Mouse (Mus musculus) ES-E14 (cell line): Measurements from ENCODE around the gene Bclaf1. TPM values are rescaled to one million over a fixed set of nuclear protein-coding genes. Genes with fewer than 3 reads are reported as not detected.

Source experiments
- DNase-seq: peaks from one replicate; pipeline ENCODE4 v3.0.0-alpha.2; 2013; ENCODE audit warnings: low read depth, low spot score
- H3K27ac ChIP-seq: 2 replicates; pipeline ENCODE4 v1.5.1; 2012; ENCODE audit warnings: low read depth, mild to moderate bottlenecking, low read length, moderate library complexity, mixed read lengths; ENCODE audit not compliant: poor library complexity, insufficient read depth, severe bottlenecking
- H3K36me3 ChIP-seq: 2 replicates; pipeline ENCODE4 v1.6.1; 2012; ENCODE audit warnings: mild to moderate bottlenecking, low read length, moderate library complexity, mixed read lengths; ENCODE audit not compliant: control insufficient read depth, poor library complexity, insufficient read depth, severe bottlenecking
- H3K4me1 ChIP-seq, 2 experiments: fragments of 150-350 bp in 1 of 2; sonication (generic) in 1 of 2; 2 replicates each; pipeline ENCODE4 v1.6.1; 2012; ENCODE audit warnings: low read length in 2 of 2, mild to moderate bottlenecking in 1 of 2, mixed read lengths in 1 of 2; ENCODE audit not compliant: control insufficient read depth in 2 of 2, insufficient read depth in 2 of 2, poor library complexity in 1 of 2
- H3K4me3 ChIP-seq, 2 experiments: fragments of 150-350 bp in 1 of 2; sonication (generic) in 1 of 2; 2 replicates each; pipeline ENCODE4 v1.5.1; 2012; ENCODE audit warnings: low read length in 2 of 2, low read depth in 1 of 2, mild to moderate bottlenecking in 1 of 2, mixed read lengths in 1 of 2; ENCODE audit not compliant: insufficient read depth in 1 of 2, poor library complexity in 1 of 2, severe bottlenecking in 1 of 2
- H3K9ac ChIP-seq: 2 replicates; pipeline ENCODE4 v1.6.1; 2012; ENCODE audit warnings: low read depth, mild to moderate bottlenecking, low read length, mixed read lengths; ENCODE audit not compliant: poor library complexity, insufficient read depth, severe bottlenecking
- H3K9me3 ChIP-seq: fragments of 150-350 bp; sonication (generic); 2 replicates; pipeline ENCODE4 v1.6.1; 2012; ENCODE audit warnings: low read depth, mild to moderate bottlenecking, low read length; ENCODE audit not compliant: control insufficient read depth, insufficient read depth
- CHD2 ChIP-seq: IDR thresholded peaks from 2 replicates; pipeline ENCODE4 v1.6.1; 2014; ENCODE audit warnings: mild to moderate bottlenecking, low read depth, low read length, inconsistent platforms
- HCFC1 ChIP-seq: IDR thresholded peaks from 2 replicates; pipeline ENCODE4 v1.6.1; 2012; ENCODE audit warnings: low read length, inconsistent platforms, borderline replicate concordance; ENCODE audit not compliant: insufficient read depth
- MAFK ChIP-seq: IDR thresholded peaks from 2 replicates; pipeline ENCODE4 v1.6.1; 2014; ENCODE audit warnings: mild to moderate bottlenecking, low read depth, low read length, inconsistent platforms; ENCODE audit not compliant: insufficient read depth
- ZC3H11A ChIP-seq: IDR thresholded peaks from 2 replicates; pipeline ENCODE4 v1.6.1; 2012; ENCODE audit warnings: low read depth, mild to moderate bottlenecking, inconsistent platforms, low read length, borderline replicate concordance
- ZNF384 ChIP-seq: IDR thresholded peaks from 2 replicates; pipeline ENCODE4 v1.6.1; 2012; ENCODE audit warnings: low read depth, low read length, inconsistent platforms
- in situ Hi-C, 2 experiments: fragments of 600-800 bp; cut with MboI; formaldehyde crosslinking; loops; one replicate each; pipeline ENCODE4 v1.15.1; 2025; ENCODE audit warnings: low sequenced_read_pairs in 2 of 2, inconsistent platforms in 1 of 2; ENCODE audit not compliant: unreplicated experiment in 2 of 2
- total RNA-seq: library from RNA; depleted of rRNA; stranded (reverse); fragments of 300-350 nt; gene quantifications from 2 replicates; pipeline ENCODE4 v1.2.3, GENCODE M21; 2012

Bclaf1 gene
- total RNA-seq, 1 experiment: 174 TPM

DNA sequence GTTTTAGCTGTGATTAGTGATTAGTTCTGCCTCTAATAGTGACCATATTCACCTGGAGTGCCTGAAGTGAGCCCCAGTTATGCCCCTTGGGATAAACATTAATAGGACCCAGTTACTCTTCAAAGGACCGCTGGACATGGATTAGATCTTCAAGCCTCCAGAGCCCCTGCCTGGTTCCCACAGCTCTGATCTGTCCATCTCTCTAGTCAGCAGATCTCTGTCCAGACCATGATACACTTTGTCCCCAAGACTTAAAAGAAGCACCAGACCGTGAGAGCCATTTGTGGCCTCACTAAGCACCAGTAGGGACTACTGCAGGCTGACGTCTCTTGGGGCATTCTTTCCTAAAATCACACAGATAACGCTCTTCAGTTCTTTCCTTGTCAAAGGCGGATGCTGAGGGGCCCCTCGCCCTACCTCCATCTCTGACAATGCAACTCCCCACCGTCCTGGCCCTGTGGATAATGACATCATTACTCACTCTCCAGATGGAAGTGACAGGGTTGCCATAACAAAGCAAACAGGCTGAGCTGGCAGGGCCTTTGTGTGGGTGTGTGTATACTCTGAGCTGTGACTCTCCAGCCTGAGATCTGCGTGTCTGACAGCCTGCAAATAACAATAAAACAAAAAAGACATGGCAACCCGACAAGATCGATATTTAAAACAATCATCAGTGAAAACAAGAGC, 26.8 kb upstream of the Bclaf1 start:
- in situ Hi-C loops: no loop called here
- Histone ChIP-seq H3K4me1 (peaks cover 5 to 14% of the 10 kb centered on the region in 2 experiments; a peak in 3 of 4 replicates), H3K4me3 (no peak overlapping the region), H3K9me3 (no peaks in the 10 kb centered on the region), H3K36me3 (no peaks in the 10 kb centered on the region), H3K9ac (no peak overlapping the region), H3K27ac (no peak overlapping the region)
- no peak for DNase-seq
- TF ChIP-seq HCFC1 (no peak), MAFK (no peak), ZC3H11A (no peak), ZNF384 (no peak), CHD2 (no peak)

DNA sequence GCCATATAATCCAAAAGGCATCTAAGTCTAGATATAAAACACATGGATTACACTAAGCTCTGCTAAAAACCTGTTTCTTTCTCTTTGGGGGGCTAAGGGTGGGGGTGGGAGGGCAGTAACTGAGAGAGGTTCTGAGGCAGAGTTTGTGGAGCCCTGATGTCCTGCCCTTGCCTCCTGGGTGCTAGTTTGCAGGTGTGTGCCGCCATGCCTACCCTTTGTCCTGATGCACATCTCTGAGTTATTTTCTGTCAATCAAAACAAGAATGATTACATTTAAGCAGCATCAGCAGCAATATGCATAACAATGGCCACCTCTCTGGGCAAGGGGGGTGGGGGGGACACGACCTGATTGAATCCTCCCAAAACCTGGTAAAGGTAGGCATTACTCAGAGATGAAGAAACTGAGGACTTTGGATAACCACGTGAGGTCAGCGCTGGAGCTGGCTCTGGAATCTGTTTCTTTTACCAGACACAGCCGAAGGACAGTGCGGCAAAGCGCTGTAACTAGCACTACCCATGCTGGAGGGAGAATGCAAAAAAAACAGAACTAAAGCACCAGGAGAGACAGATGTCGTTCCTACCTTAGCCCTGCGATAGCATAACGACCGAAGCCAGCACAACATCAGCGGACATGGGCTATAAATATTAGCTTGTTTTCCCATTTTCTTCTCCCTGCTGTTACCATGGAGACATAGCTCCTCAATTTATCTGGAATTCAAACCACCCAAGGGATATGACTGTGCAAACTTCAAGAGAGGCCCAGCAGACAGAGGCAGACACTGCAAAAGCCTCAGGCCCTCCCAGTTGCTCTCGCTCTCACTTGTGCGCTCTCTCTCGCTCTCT, 26.1 kb upstream of the Bclaf1 start:
- no peak overlapping the region for H3K27ac ChIP-seq

DNA sequence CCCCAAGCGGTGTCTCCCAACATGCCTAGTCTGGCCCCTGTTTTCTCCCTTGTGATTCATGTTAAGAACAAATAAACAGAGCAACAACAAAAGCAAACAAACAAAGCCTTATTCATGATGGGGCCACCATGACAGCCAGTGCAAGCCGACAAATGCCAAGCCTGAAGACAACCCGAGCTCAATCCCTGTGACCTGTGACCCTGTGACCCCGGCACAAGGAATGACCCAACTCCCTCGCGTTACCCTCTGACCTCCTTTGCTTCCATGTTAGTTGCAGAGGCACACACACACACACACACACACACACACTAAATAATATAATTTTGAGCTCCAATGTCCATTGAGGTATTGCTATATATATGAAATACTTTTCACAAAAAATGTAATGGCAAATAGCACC, 24.9 kb upstream of the Bclaf1 start:
- DNase-seq: no peak
- H3K4me3 ChIP-seq: no peak overlapping the region
- no peaks in the 10 kb centered on the region for H3K36me3 ChIP-seq
- H3K9ac ChIP-seq: no peak overlapping the region
- in situ Hi-C loops: no loop called here
- no peaks in the 10 kb centered on the region for H3K9me3 ChIP-seq
- peaks cover 5 to 17% of the 10 kb centered on the region in 2 experiments; a peak in 3 of 4 replicates for H3K4me1 ChIP-seq
- TF ChIP-seq ZC3H11A: no peak
- H3K27ac ChIP-seq: no peak overlapping the region

More for the DNA sequence above, 26.1 kb upstream of the Bclaf1 start:
- peaks cover 5 to 17% of the 10 kb centered on the region in 2 experiments; a peak in 3 of 4 replicates for H3K4me1 ChIP-seq
- H3K9ac ChIP-seq: no peak overlapping the region
- DNase-seq: no peak
- TF ChIP-seq MAFK: no peak
- TF ChIP-seq HCFC1: no peak
- TF ChIP-seq ZNF384: no peak
- TF ChIP-seq CHD2: no peak
- peak overlapping the region in 1 of 2 experiments; percentile 12; a peak in 1 of 4 replicates for H3K4me3 ChIP-seq
- no peaks in the 10 kb centered on the region for H3K9me3 ChIP-seq
- H3K36me3 ChIP-seq: no peaks in the 10 kb centered on the region
- in situ Hi-C loops: no loop called here

DNA sequence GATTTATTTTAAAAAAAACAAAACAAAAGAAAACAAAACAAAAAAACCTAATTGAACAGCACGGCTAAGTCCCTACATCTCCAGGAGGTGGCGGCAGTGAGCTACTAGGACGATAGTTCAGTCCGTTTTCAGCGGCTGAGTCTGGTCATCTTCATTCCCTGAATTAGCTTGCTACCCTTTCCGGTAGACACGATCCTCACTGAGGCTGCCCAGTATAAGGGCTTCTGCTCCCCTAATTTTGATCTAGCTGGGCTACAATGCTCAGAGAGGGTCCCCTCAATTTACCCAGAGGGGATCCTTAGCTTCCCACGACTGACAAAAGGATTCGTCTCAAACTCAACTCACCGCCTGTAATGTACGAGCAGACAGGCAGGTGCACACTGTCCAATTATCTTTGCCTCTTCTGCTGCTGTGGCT, 21.8 kb upstream of the Bclaf1 start:
- Histone ChIP-seq H3K9me3 (no peaks in the 10 kb centered on the region), H3K36me3 (no peaks in the 10 kb centered on the region), H3K4me3 (peak overlapping the region; percentile 4 to 30; a peak in 3 of 4 replicates), H3K27ac (no peak overlapping the region), H3K4me1 (peaks cover 5 to 13% of the 10 kb centered on the region in 2 experiments; a peak in 3 of 4 replicates), H3K9ac (peak overlapping the region; percentile 41; the same call in 1 of the 2 replicates)
- peak; percentile 76 for DNase-seq
- in situ Hi-C loops: no loop called here
- peak; percentile 51; the same call in 1 of the 2 replicates for TF ChIP-seq ZC3H11A
- no peak for TF ChIP-seq HCFC1
- TF ChIP-seq ZNF384: peak; percentile 83
- TF ChIP-seq CHD2: no peak
- TF ChIP-seq MAFK: no peak
